Mouse (Mus musculus) embryonic fibroblast, embryonic 13.5 days (primary cell): ENCODE measurements around the gene Tmem26.

Experiments used
- CTCF ChIP-seq: IDR thresholded peaks from 2 replicates; pipeline ENCODE4 v1.5.1; 2011; ENCODE audit warnings: mild to moderate bottlenecking, control low read depth, low read length, moderate library complexity, borderline replicate concordance; ENCODE audit not compliant: insufficient read depth
- POLR2A ChIP-seq: IDR thresholded peaks from 2 replicates; pipeline ENCODE4 v1.6.1; 2011; ENCODE audit warnings: low read depth, mild to moderate bottlenecking, control low read depth, low read length, moderate library complexity

- TF ChIP-seq POLR2A (no peak), CTCF (no peak)
Measured at GRCm38 (mm10) chr10:68799883-68800282, 76.4 kb downstream of the Tmem26 start.
